Mouse (Mus musculus): Measurements from ENCODE around the gene Ptgir. TPM values are rescaled to one million over a fixed set of nuclear protein-coding genes. Genes with fewer than 3 reads are reported as not detected.

Ptgir gene
- polyA plus RNA-seq, 1 experiment from 2014 or later, result 1.7 TPM

DNA sequence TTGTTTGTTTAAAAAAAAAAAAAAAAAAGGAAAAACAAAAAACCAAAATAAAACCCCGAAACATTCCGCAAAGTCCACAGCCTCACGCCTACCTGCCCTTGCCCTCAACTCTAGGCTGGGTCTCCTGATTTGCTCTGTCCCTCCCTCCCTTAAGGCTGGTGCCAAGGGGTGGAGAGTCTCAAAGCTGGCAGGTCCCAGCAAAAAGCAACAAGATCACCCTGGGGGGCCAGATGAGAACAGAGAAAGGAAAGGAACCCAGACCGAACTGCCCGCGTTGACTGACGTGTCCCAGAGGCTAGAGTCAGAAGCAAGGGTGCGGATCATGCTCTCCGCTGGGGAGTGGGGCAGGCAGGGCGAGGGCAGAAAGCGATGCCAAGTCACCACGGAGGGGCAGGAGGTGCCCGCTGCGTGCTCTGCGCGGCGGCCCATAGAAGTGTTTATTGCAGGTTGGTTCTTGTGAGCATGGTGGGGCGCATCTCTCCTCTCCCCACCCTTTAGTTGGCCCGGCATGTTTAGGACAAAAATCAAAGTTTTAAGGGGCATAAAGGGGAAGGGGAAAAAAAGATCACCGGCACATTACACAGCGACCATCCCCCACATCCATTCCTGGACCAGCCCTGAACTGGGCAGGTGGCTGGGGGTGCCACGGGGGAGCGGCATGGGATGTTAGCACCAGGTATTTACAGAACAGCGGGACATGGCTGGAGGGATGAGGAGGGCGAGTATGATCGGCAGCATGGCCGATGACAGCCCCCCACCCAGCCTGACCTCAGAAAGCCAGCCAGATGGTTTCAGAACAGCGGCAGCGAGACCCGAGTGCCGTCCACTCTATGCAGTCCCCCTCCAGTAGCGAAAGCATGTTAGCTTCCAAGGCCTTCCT lies 9.4 kb downstream of the Ptgir start:
- Histone ChIP-seq H3K36me3 (replicated peaks; ENCODE audit: insufficient read depth, low read length) (peaks cover 61% of the 10 kb centered on the region), H3K4me1 (ENCODE audit: insufficient read depth) (peaks cover 9% of the 10 kb centered on the region), H3K4me3 (ENCODE audit: low read depth, low read length) (no peak overlapping the region), H3K27ac (ENCODE audit: low read depth) (no peak overlapping the region), H3K27me3 (ENCODE audit: insufficient read depth, low read length) (no peaks in the 10 kb centered on the region), H3K4me2 (ENCODE audit: low read depth, low read length) (no peak overlapping the region), H3K9me3 (ENCODE audit: low read length) (no peaks in the 10 kb centered on the region), H3K9ac (replicated peaks) (no peak overlapping the region)
- DNase-seq (no peak), ATAC-seq (no peak)
- WGBS (ENCODE audit: insufficient replicate concordance), result 91% methylated on average over 32 of the region's 32 CpGs
- TF ChIP-seq CTCF (IDR thresholded peaks at IDR 0.05; ENCODE audit: low read depth) (no peak), EP300 (IDR thresholded peaks at IDR 0.05; ENCODE audit: low read depth) (no peak)

GRCm38 (mm10) chr7:16916342-16917265 lies 10.3 kb downstream of the Ptgir start:
- WGBS (ENCODE audit: insufficient replicate concordance), result 76% methylated on average over 29 of the region's 30 CpGs
- no peak for DNase-seq
- no peak overlapping the region for H3K4me2 ChIP-seq (ENCODE audit: low read depth, low read length)
- peaks cover 16% of the 10 kb centered on the region for H3K4me1 ChIP-seq (ENCODE audit: insufficient read depth)
- no peak for ATAC-seq
- no peak overlapping the region for H3K27ac ChIP-seq (ENCODE audit: low read depth)
- TF ChIP-seq EP300 (IDR thresholded peaks at IDR 0.05; ENCODE audit: low read depth) (no peak), CTCF (IDR thresholded peaks at IDR 0.05; ENCODE audit: low read depth) (no peak)
- peaks cover 64% of the 10 kb centered on the region for H3K36me3 ChIP-seq (replicated peaks; ENCODE audit: insufficient read depth, low read length)
- H3K27me3 ChIP-seq (ENCODE audit: insufficient read depth, low read length), result no peaks in the 10 kb centered on the region
- H3K4me3 ChIP-seq (ENCODE audit: low read depth, low read length), result no peak overlapping the region
- H3K9me3 ChIP-seq (ENCODE audit: low read length), result no peaks in the 10 kb centered on the region
- H3K9ac ChIP-seq (replicated peaks), result no peak overlapping the region

DNA sequence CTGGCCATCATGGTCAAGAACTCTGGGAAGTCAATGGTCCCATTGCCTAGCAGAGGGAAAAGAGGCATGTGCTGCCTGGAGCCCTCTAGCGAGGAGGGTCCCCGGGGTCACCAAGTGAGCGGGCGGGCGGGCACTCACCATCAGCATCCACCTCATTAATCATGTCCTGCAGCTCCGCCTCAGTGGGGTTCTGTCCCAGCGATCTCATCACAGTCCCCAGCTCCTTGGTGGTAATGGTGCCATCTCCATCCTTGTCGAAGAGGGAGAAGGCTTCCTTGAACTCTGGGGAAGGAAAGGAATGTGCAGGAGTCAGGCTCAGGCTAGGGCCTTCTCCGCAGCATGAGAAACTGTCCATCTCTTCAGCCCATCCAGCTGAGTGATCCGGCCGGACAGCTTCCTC lies 11.2 kb downstream of the Ptgir start:
- no peak for TF ChIP-seq CTCF (IDR thresholded peaks at IDR 0.05; ENCODE audit: low read depth)
- no peak for TF ChIP-seq EP300 (IDR thresholded peaks at IDR 0.05; ENCODE audit: low read depth)
- H3K36me3 ChIP-seq (replicated peaks; ENCODE audit: insufficient read depth, low read length), result peaks cover 64% of the 10 kb centered on the region
- no peaks in the 10 kb centered on the region for H3K27me3 ChIP-seq (ENCODE audit: insufficient read depth, low read length)
- DNase-seq (no peak), ATAC-seq (no peak)
- H3K9ac ChIP-seq (replicated peaks), result no peak overlapping the region
- 89% methylated on average over 11 of the region's 11 CpGs for WGBS (ENCODE audit: insufficient replicate concordance)
- H3K4me2 ChIP-seq (ENCODE audit: low read depth, low read length), result no peak overlapping the region
- H3K4me1 ChIP-seq (ENCODE audit: insufficient read depth), result peaks cover 25% of the 10 kb centered on the region
- H3K27ac ChIP-seq (ENCODE audit: low read depth), result no peak overlapping the region
- H3K9me3 ChIP-seq (ENCODE audit: low read length), result no peaks in the 10 kb centered on the region
- H3K4me3 ChIP-seq (ENCODE audit: low read depth, low read length), result no peak overlapping the region

DNA sequence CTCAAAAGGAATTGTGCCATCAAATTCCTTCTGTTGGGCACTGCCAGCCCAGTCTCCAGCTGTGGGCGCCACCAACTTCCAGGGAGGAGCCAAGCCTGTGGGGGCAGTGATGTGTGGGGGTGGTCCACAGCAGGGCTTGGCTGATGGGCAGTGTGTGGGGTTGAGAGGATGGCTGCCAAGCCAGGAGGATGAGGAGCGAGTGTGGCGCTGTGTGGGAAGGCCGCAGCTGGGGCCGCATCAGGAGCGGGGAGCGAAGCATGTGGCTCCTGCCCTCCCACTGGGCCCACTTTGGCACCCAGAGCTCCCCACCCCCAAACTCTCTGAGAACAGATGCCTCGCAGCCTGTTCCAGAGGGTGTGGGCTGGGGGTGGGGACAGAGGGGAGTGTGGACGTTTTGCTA lies 11.7 kb downstream of the Ptgir start:
- Histone ChIP-seq H3K4me1 (ENCODE audit: insufficient read depth) (peaks cover 31% of the 10 kb centered on the region), H3K27ac (ENCODE audit: low read depth) (no peak overlapping the region), H3K9ac (replicated peaks) (no peak overlapping the region), H3K4me2 (ENCODE audit: low read depth, low read length) (no peak overlapping the region), H3K4me3 (ENCODE audit: low read depth, low read length) (no peak overlapping the region), H3K9me3 (ENCODE audit: low read length) (no peaks in the 10 kb centered on the region), H3K27me3 (ENCODE audit: insufficient read depth, low read length) (no peaks in the 10 kb centered on the region), H3K36me3 (replicated peaks; ENCODE audit: insufficient read depth, low read length) (peaks cover 64% of the 10 kb centered on the region)
- ATAC-seq (no peak), DNase-seq (no peak)
- WGBS (ENCODE audit: insufficient replicate concordance), result 86% methylated on average over 9 of the region's 9 CpGs
- TF ChIP-seq EP300 (IDR thresholded peaks at IDR 0.05; ENCODE audit: low read depth) (no peak), CTCF (IDR thresholded peaks at IDR 0.05; ENCODE audit: low read depth) (no peak)

GRCm38 (mm10) chr7:16918670-16919069 lies 12.4 kb downstream of the Ptgir start:
- TF ChIP-seq EP300 (IDR thresholded peaks at IDR 0.05; ENCODE audit: low read depth), result no peak
- TF ChIP-seq CTCF (IDR thresholded peaks at IDR 0.05; ENCODE audit: low read depth), result no peak
- Histone ChIP-seq H3K27me3 (ENCODE audit: insufficient read depth, low read length) (no peaks in the 10 kb centered on the region), H3K36me3 (replicated peaks; ENCODE audit: insufficient read depth, low read length) (peaks cover 64% of the 10 kb centered on the region), H3K9me3 (ENCODE audit: low read length) (no peaks in the 10 kb centered on the region), H3K27ac (ENCODE audit: low read depth) (no peak overlapping the region), H3K4me2 (ENCODE audit: low read depth, low read length) (no peak overlapping the region), H3K4me3 (ENCODE audit: low read depth, low read length) (no peak overlapping the region), H3K9ac (replicated peaks) (no peak overlapping the region), H3K4me1 (ENCODE audit: insufficient read depth) (peaks cover 31% of the 10 kb centered on the region)
- no peak for DNase-seq
- WGBS (ENCODE audit: insufficient replicate concordance), result 91% methylated on average over 3 of the region's 3 CpGs
- no peak for ATAC-seq

All from liver, postnatal 0 days (tissue).